Mouse (Mus musculus): ENCODE data around the gene Hcn2. TPM values are rescaled to one million over a fixed set of nuclear protein-coding genes. Genes with fewer than 3 reads are reported as not detected.
"Not testable (repeated sequence)": the region's sequence is repeated elsewhere in the genome, so short reads cannot be mapped to it uniquely, and the experiment has no call there.

Hcn2 gene
- total and polyA plus RNA-seq, 3 experiments, result 0.21 to 2.2 (median 0.44) TPM

DNA sequence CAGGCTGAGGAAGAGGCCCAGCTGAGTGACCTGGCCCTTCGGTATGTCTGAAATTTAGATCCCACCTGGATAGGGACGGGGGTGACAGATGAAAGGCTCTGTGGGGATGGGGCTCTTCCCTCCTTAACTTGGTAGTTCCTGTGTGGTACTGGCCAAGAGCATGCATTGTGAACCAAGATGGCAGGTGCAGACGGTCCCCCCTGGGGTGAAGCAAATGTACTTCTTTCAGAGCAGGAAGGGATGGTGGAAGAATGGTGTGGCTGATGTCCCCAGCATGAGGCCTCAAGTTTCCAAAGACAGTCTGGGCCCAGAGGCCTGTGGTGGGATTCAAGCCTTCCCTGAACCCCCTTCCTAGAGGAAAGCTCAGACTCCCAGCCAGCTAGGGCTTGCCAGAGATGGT is 39.4 kb downstream of the Hcn2 start:
- Histone ChIP-seq H3K79me2 (replicated peaks; ENCODE audit: control insufficient read depth, extremely low read depth, insufficient read depth, poor library complexity, severe bottlenecking) (no peaks in the 10 kb centered on the region), H3K36me3 (replicated peaks in 1 of 2; ENCODE audit: control insufficient read depth in 1 of 2, insufficient read depth in 1 of 2, low read length in 1 of 2) (peaks cover 38 to 53% of the 10 kb centered on the region in 2 experiments), H3K27ac (ENCODE audit: insufficient read depth, low read depth) (no peak overlapping the region), H3K9me3 (replicated peaks; ENCODE audit: low read length) (no peaks in the 10 kb centered on the region), H3K4me3 (replicated peaks in 1 of 3; ENCODE audit: low read depth in 2 of 3, low read length in 2 of 3, poor library complexity in 1 of 3) (no peak overlapping the region), H3K27me3 (replicated peaks) (no peaks in the 10 kb centered on the region), H3K4me2 (ENCODE audit: insufficient read depth, low read depth, poor library complexity, severe bottlenecking) (no peak overlapping the region), H3K4me1 (ENCODE audit: control insufficient read depth in 1 of 2, insufficient read depth in 2 of 2) (no peaks in the 10 kb centered on the region; a peak in 1 of 4 replicates), H3K9ac (ENCODE audit: insufficient read depth, low read depth) (no peak overlapping the region)
- TF ChIP-seq MAX (IDR thresholded peaks at IDR 0.05; ENCODE audit: low read length) (no peak), GABPA (IDR thresholded peaks at IDR 0.05; ENCODE audit: insufficient replicate concordance, low read depth, low read length) (no peak), MAZ (IDR thresholded peaks at IDR 0.05; ENCODE audit: low read depth, low read length) (no peak), TCF12 (IDR thresholded peaks at IDR 0.05; ENCODE audit: low read depth, low read length) (no peak), EP300 (IDR thresholded peaks at IDR 0.05; ENCODE audit: low read length) (no peak), BHLHE40 (IDR thresholded peaks at IDR 0.05; ENCODE audit: low read depth, low read length) (no peak), USF2 (conservative IDR thresholded peaks at IDR 0.05; ENCODE audit: low read depth, low read length) (no peak), POLR2AphosphoS2 (IDR thresholded peaks at IDR 0.05; ENCODE audit: low read depth, low read length) (no peak), JUND (conservative IDR thresholded peaks at IDR 0.05; ENCODE audit: low read depth, low read length) (no peak)
- in situ Hi-C loops (cut with MboI; ENCODE audit: low pct_ligation_motif_present, low pct_unique_long_range_greater_than_20kb, low sequenced_read_pairs) (no loop called here), dilution Hi-C loops (cut with MboI; ENCODE audit: extremely low pct_ligation_motif_present, extremely low pct_unique_long_range_greater_than_20kb, low sequenced_read_pairs) (no loop called here)
- no peak for DNase-seq (ENCODE audit: extremely low read depth)

DNA sequence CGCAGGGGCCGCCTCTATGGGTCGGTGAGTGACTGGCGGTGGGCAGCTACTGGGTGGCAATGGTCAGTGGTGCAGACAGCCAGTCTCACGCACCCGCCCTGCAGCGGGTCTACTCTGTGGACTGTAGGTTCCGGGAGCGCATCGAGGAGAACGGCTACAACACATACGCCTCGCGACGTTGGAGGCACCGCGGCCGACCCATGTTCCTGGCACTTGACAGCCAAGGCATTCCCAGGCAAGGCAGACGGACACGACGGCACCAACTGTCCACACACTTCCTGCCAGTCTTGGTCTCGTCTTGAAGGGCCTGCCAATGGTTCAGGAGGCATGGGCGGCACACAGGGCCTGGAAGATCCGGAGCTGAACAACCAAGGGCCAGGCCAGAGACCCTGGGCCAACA is 40.2 kb downstream of the Hcn2 start:
- in situ Hi-C loops (cut with MboI; ENCODE audit: low pct_ligation_motif_present, low pct_unique_long_range_greater_than_20kb, low sequenced_read_pairs), result no loop called here
- no peak overlapping the region for H3K27ac ChIP-seq (ENCODE audit: insufficient read depth, low read depth)
- no peaks in the 10 kb centered on the region for H3K27me3 ChIP-seq (replicated peaks)
- no peaks in the 10 kb centered on the region; a peak in 1 of 4 replicates for H3K4me1 ChIP-seq (ENCODE audit: control insufficient read depth in 1 of 2, insufficient read depth in 2 of 2)
- H3K4me2 ChIP-seq (ENCODE audit: insufficient read depth, low read depth, poor library complexity, severe bottlenecking), result no peak overlapping the region
- H3K36me3 ChIP-seq (replicated peaks in 1 of 2; ENCODE audit: control insufficient read depth in 1 of 2, insufficient read depth in 1 of 2, low read length in 1 of 2), result peaks cover 46 to 61% of the 10 kb centered on the region in 2 experiments
- no peak for TF ChIP-seq TBP (conservative IDR thresholded peaks at IDR 0.05; ENCODE audit: low read depth, low read length)
- 0 out of 2 replicates have a peak, but pooled peaks have one; percentile 9 for TF ChIP-seq POLR2AphosphoS2 (IDR thresholded peaks at IDR 0.05; ENCODE audit: low read depth, low read length)
- TF ChIP-seq TCF12 (IDR thresholded peaks at IDR 0.05; ENCODE audit: low read depth, low read length), result no peak
- H3K9me3 ChIP-seq (replicated peaks; ENCODE audit: low read length), result no peaks in the 10 kb centered on the region
- dilution Hi-C loops (cut with MboI; ENCODE audit: extremely low pct_ligation_motif_present, extremely low pct_unique_long_range_greater_than_20kb, low sequenced_read_pairs), result no loop called here
- DNase-seq (ENCODE audit: extremely low read depth), result no peak
- H3K4me3 ChIP-seq (replicated peaks in 1 of 3; ENCODE audit: low read depth in 2 of 3, low read length in 2 of 3, poor library complexity in 1 of 3), result no peak overlapping the region
- no peak overlapping the region for H3K9ac ChIP-seq (ENCODE audit: insufficient read depth, low read depth)
- H3K79me2 ChIP-seq (replicated peaks; ENCODE audit: control insufficient read depth, extremely low read depth, insufficient read depth, poor library complexity, severe bottlenecking), result no peaks in the 10 kb centered on the region

DNA sequence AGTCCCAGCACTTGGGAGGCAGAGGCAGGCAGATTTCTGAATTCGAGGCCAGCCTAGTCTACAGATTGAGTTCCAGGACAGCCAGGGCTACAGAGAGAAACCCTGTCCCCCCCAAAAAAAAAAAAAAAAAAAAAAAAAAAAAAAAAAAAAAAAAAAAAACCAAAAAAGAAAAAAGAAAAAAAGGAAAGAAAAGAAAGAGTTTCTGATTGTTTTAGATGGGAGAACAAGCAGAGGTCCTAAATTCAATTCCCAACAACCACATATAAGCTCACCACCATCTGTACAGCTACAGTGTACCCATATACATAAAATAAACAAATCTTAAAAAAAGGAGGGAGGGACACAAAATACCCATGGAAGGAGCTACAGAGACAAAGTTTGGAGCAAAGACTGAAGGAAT is 43.2 kb downstream of the Hcn2 start:
- H3K9ac ChIP-seq (ENCODE audit: insufficient read depth, low read depth); DNase-seq (ENCODE audit: extremely low read depth); H3K27ac ChIP-seq (ENCODE audit: insufficient read depth, low read depth); H3K4me3 ChIP-seq (replicated peaks in 1 of 3; ENCODE audit: low read depth in 2 of 3, low read length in 2 of 3, poor library complexity in 1 of 3); dilution Hi-C loops (cut with MboI; ENCODE audit: extremely low pct_ligation_motif_present, extremely low pct_unique_long_range_greater_than_20kb, low sequenced_read_pairs); H3K27me3 ChIP-seq (replicated peaks); H3K9me3 ChIP-seq (replicated peaks; ENCODE audit: low read length); in situ Hi-C loops (cut with MboI; ENCODE audit: low pct_ligation_motif_present, low pct_unique_long_range_greater_than_20kb, low sequenced_read_pairs); H3K4me2 ChIP-seq (ENCODE audit: insufficient read depth, low read depth, poor library complexity, severe bottlenecking): not testable (repeated sequence)
- Histone ChIP-seq H3K79me2 (replicated peaks; ENCODE audit: control insufficient read depth, extremely low read depth, insufficient read depth, poor library complexity, severe bottlenecking) (peaks cover 21% of the 10 kb centered on the region), H3K4me1 (ENCODE audit: control insufficient read depth in 1 of 2, insufficient read depth in 2 of 2) (peaks cover 12 to 19% of the 10 kb centered on the region in 2 experiments), H3K36me3 (replicated peaks in 1 of 2; ENCODE audit: control insufficient read depth in 1 of 2, insufficient read depth in 1 of 2, low read length in 1 of 2) (peaks cover 63 to 90% of the 10 kb centered on the region in 2 experiments)
- TF ChIP-seq ZNF384 (IDR thresholded peaks at IDR 0.05; ENCODE audit: low read depth, low read length), result peak; percentile 37; the same call in 1 of the 2 replicates

Data from CH12.LX (cell line).